Mouse (Mus musculus) central nervous system, embryonic 18 days (tissue): ENCODE data around the gene Ilk. TPM values are rescaled to one million over a fixed set of nuclear protein-coding genes. Genes with fewer than 3 reads are reported as not detected.

Experiments used
- polyA plus RNA-seq: library from polyadenylated mRNA; depleted of rRNA; stranded (reverse); fragments of >200 nt; gene quantifications from 2 replicates; pipeline ENCODE4 v1.2.3, GENCODE M21; 2012; rRNA removed

The Ilk gene
- 198 and 212 TPM in 2 replicates for polyA plus RNA-seq

GRCm38 (mm10) chr7:105736264-105736901 lies at the start of gene Ilk:
TSS of gene Ilk (plus strand) at chr7:105736592.

GRCm38 (mm10) chr7:105736911-105737521 lies 624 bp downstream of the Ilk start, which contains the start of gene Rrp8:
TSS of gene Rrp8 (minus strand) at chr7:105737385.

GRCm38 (mm10) chr7:105743926-105744590 lies 7.7 kb downstream of the Ilk start, which contains the start of gene Taf10:
TSS of gene Taf10 (minus strand) at chr7:105744361.

GRCm38 (mm10) chr7:105751491-105752433 lies 15.4 kb downstream of the Ilk start, which contains the start of gene Tpp1:
TSS of gene Tpp1 (minus strand) at chr7:105752235.

GRCm38 (mm10) chr7:105787285-105788140 lies 51.1 kb downstream of the Ilk start, which contains the start of gene Dchs1:
TSS of gene Dchs1 (minus strand) at chr7:105787654.

Other genes with a start within 250 kb of the Ilk start
- 51.4 and 52.2 TPM in 2 replicates for gene Smpd1, start 182.2 kb upstream of the Ilk start, polyA plus RNA-seq
- gene Apbb1, start 154.9 kb upstream of the Ilk start, polyA plus RNA-seq: 318 and 323 TPM in 2 replicates
- 0.28 and 0.64 TPM in 2 replicates for gene Hpx, start 136.5 kb upstream of the Ilk start, polyA plus RNA-seq
- gene Trim3, start 103.0 kb upstream of the Ilk start, polyA plus RNA-seq: 138 and 139 TPM in 2 replicates
- gene Timm10b, start 96.5 kb upstream of the Ilk start, polyA plus RNA-seq: 103 and 104 TPM in 2 replicates
- gene Arfip2, start 96.2 kb upstream of the Ilk start, polyA plus RNA-seq: 114 and 120 TPM in 2 replicates
- gene Gm45799, start 96.0 kb upstream of the Ilk start, polyA plus RNA-seq: 75.4 and 96.5 TPM in 2 replicates
- gene Dnhd1, start 85.8 kb upstream of the Ilk start, polyA plus RNA-seq: 6.2 and 7.3 TPM in 2 replicates
- 13.4 and 15.1 TPM in 2 replicates for gene Rrp8, start 793 bp downstream of the Ilk start, polyA plus RNA-seq
- 187 and 199 TPM in 2 replicates for gene Taf10, start 7.8 kb downstream of the Ilk start, polyA plus RNA-seq
- 33.3 and 34.8 TPM in 2 replicates for gene Tpp1, start 15.6 kb downstream of the Ilk start, polyA plus RNA-seq
- 39.6 and 47.9 TPM in 2 replicates for gene Dchs1, start 51.1 kb downstream of the Ilk start, polyA plus RNA-seq
- gene Mrpl17, start 74.5 kb downstream of the Ilk start, polyA plus RNA-seq: 149 and 170 TPM in 2 replicates
- 0.29 and 0.91 TPM in 2 replicates for gene Gm4070, start 217.4 kb downstream of the Ilk start, polyA plus RNA-seq